Mouse (Mus musculus): ENCODE measurements around the gene Olfr328. TPM values are rescaled to one million over a fixed set of nuclear protein-coding genes. Genes with fewer than 3 reads are reported as not detected.
A peak's percentile ranks its signal among the peaks of the same experiment; 100 is the strongest.

The Olfr328 gene
- polyA plus RNA-seq (2016; fragmentation: Nextera tagmentation; extraction: Ambion mirVana), result not detected in 2 replicates

DNA sequence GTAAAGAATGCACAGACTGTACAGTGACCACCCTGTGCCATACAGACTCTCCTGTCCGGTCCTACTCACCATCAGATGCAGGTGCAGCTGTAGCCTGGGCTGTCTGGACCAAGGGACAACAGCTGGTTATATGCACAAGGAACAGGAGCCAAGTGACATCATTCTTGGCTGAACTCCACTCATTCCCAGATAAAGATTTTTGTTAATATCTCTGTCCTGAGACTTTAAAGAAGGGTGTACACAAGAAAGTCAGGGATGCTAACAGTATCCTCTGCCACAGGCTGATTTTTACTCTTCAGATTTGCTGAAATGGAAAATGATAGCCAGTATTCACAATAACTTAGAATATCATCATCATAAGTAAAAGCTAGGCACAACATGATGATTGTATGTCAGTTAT is at the start of gene Olfr328:
Olfr328 (minus strand) TSS at position 101 of the 400 bp plus-strand sequence.
- H3K27ac ChIP-seq (ENCODE audit: poor library complexity, severe bottlenecking), result no peak within 1 kb of the TSS

DNA sequence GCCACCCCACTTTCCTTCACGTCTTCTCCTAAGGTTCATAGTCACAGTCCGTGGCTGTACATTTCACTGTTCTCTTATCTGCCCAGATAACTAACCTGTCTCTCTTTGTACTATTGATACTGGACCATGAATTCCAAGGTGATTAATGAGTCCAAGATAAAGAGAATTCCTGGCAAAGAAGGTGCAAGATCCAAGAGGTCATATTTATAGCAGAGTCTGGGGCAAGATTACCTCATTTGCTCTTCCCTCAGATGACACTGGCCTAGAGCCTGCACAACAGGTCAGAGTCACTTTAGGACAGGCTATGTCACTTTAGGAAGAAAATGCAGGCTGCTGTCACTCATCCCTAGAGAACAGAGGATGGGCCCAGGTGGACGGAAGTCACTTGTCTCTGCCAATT is 49.8 kb upstream of the Olfr328 start:
- WGBS, result 58% methylated on average over 3 of the region's 3 CpGs
- no peaks in the 10 kb centered on the region for H3K4me1 ChIP-seq (replicated peaks)
- H3K4me3 ChIP-seq, result no peak overlapping the region
- H3K9ac ChIP-seq, result no peak overlapping the region
- H3K9me3 ChIP-seq (replicated peaks), result no peaks in the 10 kb centered on the region; the same call in 1 of the 2 replicates
- H3K27ac ChIP-seq (ENCODE audit: poor library complexity, severe bottlenecking), result no peak overlapping the region
- H3K27me3 ChIP-seq (replicated peaks), result 0 out of 2 replicates have a peak, but pooled peaks cover 3% of the 10 kb centered on the region
- ATAC-seq (ENCODE audit: insufficient number of reproducible peaks, low FRiP score), result no peak
- H3K4me2 ChIP-seq, result no peak overlapping the region
- H3K36me3 ChIP-seq, result no peaks in the 10 kb centered on the region

More for the DNA sequence above, at the start of gene Olfr328:
- H3K9ac ChIP-seq, result no peak within 1 kb of the TSS
- no peak for ATAC-seq (ENCODE audit: insufficient number of reproducible peaks, low FRiP score)
- no peak within 1 kb of the TSS for H3K4me2 ChIP-seq
- no peaks in the 10 kb centered on the region for H3K36me3 ChIP-seq
- H3K4me1 ChIP-seq (replicated peaks), result no peaks in the 10 kb centered on the region
- H3K27me3 ChIP-seq (replicated peaks), result no peaks in the 10 kb centered on the region
- WGBS, result 85% methylated on average over 1 of the region's 1 CpGs
- H3K9me3 ChIP-seq (replicated peaks), result 0 out of 2 replicates have a peak, but pooled peaks cover 2% of the 10 kb centered on the region
- H3K4me3 ChIP-seq, result no peak within 1 kb of the TSS

DNA sequence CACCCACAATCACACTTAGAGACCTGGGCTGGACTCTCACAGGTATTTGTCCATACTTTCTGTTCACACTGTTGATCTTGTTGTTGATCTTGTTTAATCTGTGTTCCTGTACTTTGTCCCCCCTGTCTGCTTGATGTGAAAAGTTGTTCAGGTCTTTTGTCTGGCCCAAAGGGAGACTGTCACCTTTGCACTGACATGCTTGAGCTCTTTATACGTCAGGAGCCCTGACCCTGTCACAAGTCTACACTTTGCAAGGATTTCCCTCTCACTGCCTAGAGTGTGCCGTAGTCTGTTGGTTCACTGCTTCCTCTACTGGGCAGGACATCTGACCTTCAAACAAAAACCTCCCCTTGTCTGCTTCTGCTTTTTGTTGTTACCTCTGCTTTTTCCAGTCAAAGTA is 49.3 kb upstream of the Olfr328 start:
- Histone ChIP-seq H3K9me3 (replicated peaks) (no peaks in the 10 kb centered on the region; the same call in 1 of the 2 replicates), H3K4me2 (no peak overlapping the region), H3K4me3 (no peak overlapping the region), H3K27me3 (replicated peaks) (0 out of 2 replicates have a peak, but pooled peaks cover 3% of the 10 kb centered on the region), H3K27ac (ENCODE audit: poor library complexity, severe bottlenecking) (no peak overlapping the region), H3K9ac (no peak overlapping the region), H3K4me1 (replicated peaks) (no peaks in the 10 kb centered on the region), H3K36me3 (no peaks in the 10 kb centered on the region)
- WGBS, result 59% methylated on average over 2 of the region's 2 CpGs
- ATAC-seq (ENCODE audit: insufficient number of reproducible peaks, low FRiP score), result no peak

DNA sequence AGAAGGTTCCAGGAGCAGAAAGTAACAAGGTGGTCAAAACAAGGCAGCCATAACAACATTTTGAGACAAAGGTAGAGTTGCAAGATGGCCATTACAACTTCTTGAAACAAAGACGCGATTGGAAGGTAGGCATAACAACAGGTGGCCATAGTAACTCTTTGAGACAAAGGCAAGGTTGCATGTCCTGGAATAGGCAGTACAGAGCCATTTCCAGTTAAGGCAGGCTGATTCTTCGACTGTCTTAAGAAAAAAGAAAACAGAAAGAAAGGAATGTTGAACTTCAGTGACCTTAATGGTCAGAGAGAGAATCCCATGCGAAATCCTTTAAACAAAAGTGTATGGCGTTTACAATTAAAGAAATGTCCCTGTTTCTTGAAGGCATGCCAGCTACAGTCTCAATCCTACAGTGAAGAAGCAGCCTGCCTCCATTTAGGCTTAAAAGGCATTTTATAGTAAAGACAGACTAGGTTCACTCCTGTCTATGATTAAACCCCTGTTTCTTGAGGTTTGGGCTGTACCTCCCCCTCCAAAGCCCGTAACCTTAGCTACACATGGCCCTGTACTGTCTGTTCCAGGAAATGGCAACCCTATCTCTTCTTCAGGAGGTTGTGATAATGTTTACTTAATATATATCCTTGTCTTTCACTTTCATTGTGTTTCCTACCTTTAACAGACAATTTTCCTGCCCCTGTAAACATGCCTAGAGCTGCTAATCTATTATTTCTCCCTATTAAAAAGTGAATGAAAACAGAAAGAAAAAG is 47.5 kb upstream of the Olfr328 start:
- WGBS, result 78% methylated on average over 6 of the region's 6 CpGs
- Histone ChIP-seq H3K4me2 (no peak overlapping the region), H3K27ac (ENCODE audit: poor library complexity, severe bottlenecking) (no peak overlapping the region), H3K27me3 (replicated peaks) (0 out of 2 replicates have a peak, but pooled peaks cover 3% of the 10 kb centered on the region), H3K4me3 (no peak overlapping the region), H3K36me3 (no peaks in the 10 kb centered on the region), H3K9ac (no peak overlapping the region), H3K9me3 (replicated peaks) (no peaks in the 10 kb centered on the region; the same call in 1 of the 2 replicates), H3K4me1 (replicated peaks) (no peaks in the 10 kb centered on the region)
- no peak for ATAC-seq (ENCODE audit: insufficient number of reproducible peaks, low FRiP score)

DNA sequence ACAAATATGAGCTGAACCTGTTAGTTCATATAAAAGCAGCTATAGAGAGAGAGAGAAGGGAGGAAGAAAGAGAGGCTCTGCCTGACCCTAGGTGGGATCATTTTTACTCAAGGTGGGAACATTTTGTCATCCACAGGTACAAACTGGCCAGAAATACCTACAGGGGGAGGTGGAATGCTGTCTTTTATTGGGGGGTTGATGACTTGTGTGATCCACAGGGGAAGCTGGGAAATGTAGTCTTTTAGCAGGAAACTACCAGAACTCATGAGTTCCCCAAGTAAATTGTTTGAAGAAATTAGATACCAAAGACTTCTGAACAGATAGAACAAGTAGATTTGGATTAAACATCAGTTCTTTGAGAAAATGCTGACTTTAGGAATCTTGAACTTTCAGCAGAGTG is 46.6 kb upstream of the Olfr328 start:
- Histone ChIP-seq H3K9ac (no peak overlapping the region), H3K4me3 (no peak overlapping the region), H3K27me3 (replicated peaks) (0 out of 2 replicates have a peak, but pooled peaks cover 3% of the 10 kb centered on the region), H3K4me2 (no peak overlapping the region), H3K36me3 (no peaks in the 10 kb centered on the region), H3K4me1 (replicated peaks) (no peaks in the 10 kb centered on the region), H3K9me3 (replicated peaks) (no peaks in the 10 kb centered on the region; the same call in 1 of the 2 replicates), H3K27ac (ENCODE audit: poor library complexity, severe bottlenecking) (no peak overlapping the region)
- no peak for ATAC-seq (ENCODE audit: insufficient number of reproducible peaks, low FRiP score)

DNA sequence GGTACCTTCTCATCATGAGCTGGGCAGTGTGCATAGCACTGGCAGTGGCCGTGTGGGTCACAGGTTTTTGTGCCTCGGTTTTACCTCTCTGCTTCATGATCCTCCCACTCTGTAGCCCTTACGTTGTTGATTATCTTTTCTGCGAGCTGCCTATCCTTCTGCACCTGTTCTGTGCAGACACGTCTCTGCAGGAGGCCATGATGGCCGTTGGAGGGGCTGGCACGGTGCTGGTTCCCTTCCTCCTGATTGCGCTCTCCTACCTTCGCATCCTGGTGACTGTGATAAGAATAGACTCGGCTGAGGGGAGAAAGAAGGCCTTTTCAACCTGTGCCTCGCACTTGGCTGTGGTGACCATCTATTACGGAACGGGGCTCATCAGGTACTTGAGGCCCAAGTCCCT is 42.4 kb upstream of the Olfr328 start:
- 0 out of 2 replicates have a peak, but pooled peaks cover 3% of the 10 kb centered on the region for H3K27me3 ChIP-seq (replicated peaks)
- H3K9ac ChIP-seq, result no peak overlapping the region
- no peaks in the 10 kb centered on the region for H3K4me1 ChIP-seq (replicated peaks)
- WGBS, result 79% methylated on average over 13 of the region's 13 CpGs
- no peak for ATAC-seq (ENCODE audit: insufficient number of reproducible peaks, low FRiP score)
- no peaks in the 10 kb centered on the region for H3K9me3 ChIP-seq (replicated peaks)
- H3K36me3 ChIP-seq, result no peaks in the 10 kb centered on the region
- no peak overlapping the region for H3K4me2 ChIP-seq
- no peak overlapping the region for H3K27ac ChIP-seq (ENCODE audit: poor library complexity, severe bottlenecking)
- no peak overlapping the region for H3K4me3 ChIP-seq

DNA sequence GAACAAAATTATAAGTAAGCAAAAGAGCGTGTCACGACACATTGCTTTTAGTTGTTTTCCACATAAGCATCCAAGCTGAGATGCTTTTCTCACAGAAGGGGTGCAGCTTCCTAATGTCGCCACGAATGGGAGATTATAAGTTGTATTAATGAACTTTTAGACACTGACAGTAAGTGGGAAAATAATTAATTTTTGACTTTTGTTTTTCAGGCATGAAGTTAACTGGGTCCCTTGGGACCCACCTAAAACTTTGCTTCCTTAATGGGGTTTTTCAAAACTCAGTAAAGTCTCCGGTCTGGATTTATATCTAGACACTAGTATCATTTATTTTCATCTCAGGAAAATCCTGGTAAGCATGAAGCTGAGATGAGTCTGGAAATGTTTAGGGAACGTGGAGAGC is 39.4 kb upstream of the Olfr328 start, which contains the start of gene Olfr324:
Olfr324 (plus strand) TSS at position 301 of the 400 bp plus-strand sequence.
- no peaks in the 10 kb centered on the region for H3K36me3 ChIP-seq
- ATAC-seq (ENCODE audit: insufficient number of reproducible peaks, low FRiP score), result no peak
- no peak within 1 kb of the TSS for H3K4me3 ChIP-seq
- H3K4me1 ChIP-seq (replicated peaks), result no peaks in the 10 kb centered on the region
- H3K9me3 ChIP-seq (replicated peaks), result no peaks in the 10 kb centered on the region
- H3K27ac ChIP-seq (ENCODE audit: poor library complexity, severe bottlenecking), result no peak within 1 kb of the TSS
- 74% methylated on average over 6 of the region's 6 CpGs for WGBS
- no peak within 1 kb of the TSS for H3K4me2 ChIP-seq
- H3K9ac ChIP-seq, result no peak within 1 kb of the TSS
- no peaks in the 10 kb centered on the region for H3K27me3 ChIP-seq (replicated peaks)

DNA sequence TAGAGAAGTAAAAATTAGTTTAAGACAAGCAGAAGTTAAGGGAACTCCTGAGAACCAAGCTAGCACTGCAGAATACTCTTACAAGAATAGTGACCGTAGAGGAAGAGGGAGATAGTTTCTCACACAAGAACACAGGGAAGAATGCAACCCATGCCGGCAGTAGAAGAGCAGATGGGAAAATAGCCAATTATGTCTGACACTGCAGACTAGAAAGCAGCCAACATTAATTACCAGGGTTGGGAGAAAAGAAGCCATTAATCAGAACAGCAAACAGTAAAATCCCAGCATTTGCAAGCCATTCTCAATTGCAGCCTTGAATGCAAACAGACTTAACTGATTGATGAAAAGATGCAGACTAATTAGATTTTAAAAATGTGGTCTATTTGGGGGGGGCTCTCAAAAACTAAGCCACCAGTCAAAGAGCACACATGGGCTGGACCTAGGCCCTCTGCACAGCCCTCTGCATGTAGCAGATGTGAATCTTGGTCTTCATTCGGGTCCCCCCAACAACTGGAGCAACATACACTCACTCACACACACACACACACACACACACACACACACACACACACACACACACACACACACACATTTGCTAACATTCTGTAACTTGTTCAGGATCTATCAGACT is 33.3 kb upstream of the Olfr328 start:
- H3K9ac ChIP-seq, result no peak overlapping the region
- 0 out of 2 replicates have a peak, but pooled peaks cover 3% of the 10 kb centered on the region for H3K27me3 ChIP-seq (replicated peaks)
- H3K27ac ChIP-seq (ENCODE audit: poor library complexity, severe bottlenecking), result no peak overlapping the region
- no peak for ATAC-seq (ENCODE audit: insufficient number of reproducible peaks, low FRiP score)
- 69% methylated on average over 3 of the region's 3 CpGs for WGBS
- H3K36me3 ChIP-seq, result no peaks in the 10 kb centered on the region
- no peak overlapping the region for H3K4me3 ChIP-seq
- H3K4me2 ChIP-seq, result no peak overlapping the region
- H3K4me1 ChIP-seq (replicated peaks), result no peaks in the 10 kb centered on the region
- H3K9me3 ChIP-seq (replicated peaks), result no peaks in the 10 kb centered on the region

DNA sequence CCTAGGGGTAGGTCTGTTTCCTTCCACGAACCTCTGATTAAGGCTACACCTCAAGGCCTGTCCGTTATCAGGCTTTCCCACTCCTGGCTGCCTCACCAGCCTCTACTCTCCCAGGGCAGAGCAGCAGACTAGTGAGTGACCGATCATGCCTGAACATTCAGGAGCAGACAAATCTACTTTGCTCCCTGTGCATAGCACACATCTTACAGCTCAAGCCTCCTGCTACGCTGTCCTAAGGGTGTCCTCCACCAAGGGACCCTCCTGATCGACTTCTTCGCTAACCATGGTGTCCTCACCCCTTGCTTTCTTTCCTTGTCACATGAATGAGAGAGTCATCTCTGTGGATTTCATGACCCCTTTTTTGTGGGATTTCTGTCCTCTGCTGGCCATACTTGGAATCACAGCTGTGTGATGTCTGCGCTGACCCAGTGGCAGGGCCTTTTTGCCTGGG is 32.5 kb upstream of the Olfr328 start:
- WGBS, result 55% methylated on average over 7 of the region's 7 CpGs
- peak; percentile 79; the same call in 1 of the 2 replicates for ATAC-seq (ENCODE audit: insufficient number of reproducible peaks, low FRiP score)
- no peaks in the 10 kb centered on the region for H3K36me3 ChIP-seq
- no peak overlapping the region for H3K4me3 ChIP-seq
- no peak overlapping the region for H3K4me2 ChIP-seq
- H3K27ac ChIP-seq (ENCODE audit: poor library complexity, severe bottlenecking), result no peak overlapping the region
- H3K9me3 ChIP-seq (replicated peaks), result no peaks in the 10 kb centered on the region
- no peaks in the 10 kb centered on the region for H3K4me1 ChIP-seq (replicated peaks)
- no peak overlapping the region for H3K9ac ChIP-seq
- H3K27me3 ChIP-seq (replicated peaks), result 0 out of 2 replicates have a peak, but pooled peaks cover 3% of the 10 kb centered on the region

DNA sequence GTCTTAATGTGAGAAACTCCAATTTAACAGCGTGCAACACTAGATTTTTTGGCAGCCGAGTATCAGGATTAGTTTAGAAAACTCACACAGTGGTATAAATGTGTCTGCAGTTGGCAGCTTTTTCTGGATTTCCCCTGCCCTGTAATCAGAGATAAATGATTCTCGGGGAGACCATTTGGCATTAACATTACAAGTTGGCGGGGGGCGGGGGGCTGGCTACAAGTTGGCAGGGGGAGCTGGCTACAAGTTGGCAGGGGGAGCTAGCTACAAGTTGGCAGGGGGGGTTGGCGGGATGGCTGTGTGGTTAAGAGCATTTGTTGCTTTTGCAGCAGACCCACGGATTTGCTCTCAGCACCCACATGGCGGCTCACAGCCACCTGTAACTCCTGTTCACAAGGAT is 23.2 kb upstream of the Olfr328 start:
- no peak overlapping the region for H3K4me3 ChIP-seq
- H3K36me3 ChIP-seq, result no peaks in the 10 kb centered on the region
- no peak overlapping the region for H3K27ac ChIP-seq (ENCODE audit: poor library complexity, severe bottlenecking)
- H3K9ac ChIP-seq, result no peak overlapping the region
- H3K9me3 ChIP-seq (replicated peaks), result no peaks in the 10 kb centered on the region
- no peak for ATAC-seq (ENCODE audit: insufficient number of reproducible peaks, low FRiP score)
- 0 out of 2 replicates have a peak, but pooled peaks cover 6% of the 10 kb centered on the region for H3K27me3 ChIP-seq (replicated peaks)
- WGBS, result 69% methylated on average over 8 of the region's 8 CpGs
- no peaks in the 10 kb centered on the region for H3K4me1 ChIP-seq (replicated peaks)
- no peak overlapping the region for H3K4me2 ChIP-seq

DNA sequence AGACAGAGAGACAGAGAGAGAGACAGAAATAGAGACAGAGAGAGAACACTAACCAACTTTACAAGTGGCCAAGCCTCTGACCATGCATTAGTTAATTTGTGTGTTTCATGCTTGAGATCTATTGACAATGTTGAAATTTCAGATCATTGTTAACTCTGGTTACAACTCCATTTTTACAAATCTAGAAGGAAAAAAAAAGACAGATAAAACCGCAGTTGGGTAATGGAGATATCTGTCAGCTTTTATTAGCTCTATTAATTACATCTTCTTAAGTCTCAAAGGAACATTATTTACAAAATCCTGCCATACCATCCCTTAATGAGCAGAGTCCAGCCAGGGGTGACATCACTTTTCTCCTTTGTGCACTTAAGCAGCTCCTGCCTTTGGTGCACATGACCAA is 22.0 kb upstream of the Olfr328 start, which contains the start of gene Olfr325:
Olfr325 (plus strand) TSS at position 301 of the 400 bp plus-strand sequence.
- WGBS, result 68% methylated on average over 1 of the region's 1 CpGs
- ATAC-seq (ENCODE audit: insufficient number of reproducible peaks, low FRiP score), result no peak
- no peaks in the 10 kb centered on the region for H3K9me3 ChIP-seq (replicated peaks)

More for the DNA sequence above, 22.0 kb upstream of the Olfr328 start, which contains the start of gene Olfr325:
- Histone ChIP-seq H3K4me2 (no peak within 1 kb of the TSS), H3K27me3 (replicated peaks) (0 out of 2 replicates have a peak, but pooled peaks cover 6% of the 10 kb centered on the region), H3K36me3 (no peaks in the 10 kb centered on the region), H3K4me1 (replicated peaks) (no peaks in the 10 kb centered on the region), H3K4me3 (no peak within 1 kb of the TSS), H3K27ac (ENCODE audit: poor library complexity, severe bottlenecking) (no peak within 1 kb of the TSS), H3K9ac (no peak within 1 kb of the TSS)

Data from heart, embryonic 12.5 days (tissue).